Mouse (Mus musculus) G1E (cell line): Measurements from ENCODE around the gene Ccdc12.

Experiments
- CTCF ChIP-seq: IDR thresholded peaks from 2 replicates; pipeline ENCODE4 v1.5.1; 2012; ENCODE audit warnings: low read depth, low read length, inconsistent platforms, mixed read lengths
- GATA2 ChIP-seq: IDR thresholded peaks from 2 replicates; pipeline ENCODE4 v1.6.1; 2012; ENCODE audit warnings: low read depth, low read length, inconsistent platforms, borderline replicate concordance
- POLR2AphosphoS5 ChIP-seq: IDR thresholded peaks from 2 replicates; pipeline ENCODE4 v1.6.1; 2012; ENCODE audit warnings: low read depth, low read length, inconsistent platforms; ENCODE audit not compliant: insufficient replicate concordance
- TAL1 ChIP-seq: conservative IDR thresholded peaks from 2 replicates; pipeline ENCODE4 v1.6.1; 2012; ENCODE audit warnings: low read depth, low read length, inconsistent platforms, mixed read lengths

- TF ChIP-seq CTCF (no peak), TAL1 (no peak), GATA2 (no peak), POLR2AphosphoS5 (no peak)
Measured at GRCm38 (mm10) chr9:110654726-110655650, 1.3 kb upstream of the Ccdc12 start.
